Mouse (Mus musculus) embryonic fibroblast, embryonic 13.5 days (primary cell): ENCODE results near the gene Osbpl5.

Experiments
- CTCF ChIP-seq: IDR thresholded peaks from 2 replicates; pipeline ENCODE4 v1.5.1; 2011; ENCODE audit warnings: mild to moderate bottlenecking, control low read depth, low read length, moderate library complexity, borderline replicate concordance; ENCODE audit not compliant: insufficient read depth
- POLR2A ChIP-seq: IDR thresholded peaks from 2 replicates; pipeline ENCODE4 v1.6.1; 2011; ENCODE audit warnings: low read depth, mild to moderate bottlenecking, control low read depth, low read length, moderate library complexity

DNA sequence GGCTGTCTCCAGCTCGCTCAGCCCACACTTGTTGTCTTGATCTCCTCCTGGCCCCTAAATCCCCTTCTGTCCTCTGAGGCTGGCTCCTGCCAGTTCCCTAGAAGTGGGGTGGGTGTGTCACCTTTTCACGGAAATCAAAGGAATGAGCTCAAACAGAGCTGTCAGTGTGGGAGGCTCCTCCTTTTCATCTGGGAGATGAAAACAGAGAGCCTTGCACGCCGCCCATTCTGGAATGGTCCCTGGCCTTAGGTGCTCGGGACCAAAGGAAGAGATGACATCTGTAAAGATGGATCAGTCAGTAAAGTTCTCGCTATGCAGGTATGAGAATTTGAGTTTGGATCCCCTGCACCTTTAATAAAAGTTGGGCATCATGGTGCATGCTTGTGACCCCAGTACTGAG is 10.1 kb upstream of the Osbpl5 start, which contains the start of gene Mrgprg:
- no peak for TF ChIP-seq CTCF
- no peak for TF ChIP-seq POLR2A
